Mouse (Mus musculus): ENCODE results near the gene Ano3.

The Ano3 gene

GRCm38 (mm10) chr2:110814964-110815363, 135.8 kb downstream of the Ano3 start:
- DNase-seq (ENCODE audit: low spot score in 2 of 2) = no peak

- no peak for DNase-seq (ENCODE audit: low spot score in 2 of 2)
These were observed 144.2 kb downstream of the Ano3 start for GRCm38 (mm10) chr2:110806302-110807093.

DNA sequence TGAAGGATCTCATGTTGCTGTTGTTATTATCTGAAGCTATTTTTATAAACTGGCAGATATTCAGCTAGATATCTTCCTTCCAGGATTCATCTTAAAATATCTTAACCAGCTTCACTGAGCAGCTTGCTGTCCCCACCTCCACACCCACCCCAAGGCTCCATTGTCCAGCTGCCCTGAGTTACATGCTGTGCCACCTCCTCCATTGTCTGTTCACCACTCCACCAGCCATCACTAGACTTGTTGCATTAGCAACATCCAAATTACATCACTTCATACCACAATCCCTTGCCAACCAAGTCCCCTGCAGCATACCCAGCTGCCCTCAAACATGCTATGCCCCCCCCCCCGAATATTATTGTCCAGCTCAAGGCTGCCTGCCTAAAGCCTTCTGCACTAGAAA, 154.8 kb downstream of the Ano3 start:
- no peak for DNase-seq (ENCODE audit: low spot score in 2 of 2)

DNA sequence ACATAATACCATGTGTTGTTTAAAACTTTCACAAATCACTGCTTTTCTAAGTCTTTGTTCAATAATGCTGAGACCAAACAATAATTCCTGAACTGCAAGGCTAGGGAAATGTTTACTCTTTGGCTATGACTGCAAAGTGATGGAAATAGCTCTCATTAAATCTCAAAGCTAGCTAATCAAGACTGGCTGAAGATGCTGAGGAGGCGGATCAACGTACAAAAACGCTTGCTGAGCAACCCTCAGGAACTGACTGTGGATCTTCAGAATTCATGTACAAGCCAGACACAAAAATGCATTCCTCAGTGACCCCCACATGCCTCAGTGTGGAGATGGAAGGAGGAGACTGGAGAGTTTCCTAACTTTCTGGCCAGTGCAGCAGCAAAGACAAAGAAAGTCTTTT, 155.3 kb downstream of the Ano3 start:
- no peak for DNase-seq (ENCODE audit: low spot score in 2 of 2)

- no peak for DNase-seq (ENCODE audit: low spot score in 2 of 2)
These were observed 163.3 kb downstream of the Ano3 start for GRCm38 (mm10) chr2:110787396-110787795.

GRCm38 (mm10) chr2:110759434-110759833, 191.3 kb downstream of the Ano3 start:
- DNase-seq (ENCODE audit: low spot score in 2 of 2) = no peak

GRCm38 (mm10) chr2:110757556-110757955, 193.2 kb downstream of the Ano3 start:
- DNase-seq (ENCODE audit: low spot score in 2 of 2) = no peak

DNA sequence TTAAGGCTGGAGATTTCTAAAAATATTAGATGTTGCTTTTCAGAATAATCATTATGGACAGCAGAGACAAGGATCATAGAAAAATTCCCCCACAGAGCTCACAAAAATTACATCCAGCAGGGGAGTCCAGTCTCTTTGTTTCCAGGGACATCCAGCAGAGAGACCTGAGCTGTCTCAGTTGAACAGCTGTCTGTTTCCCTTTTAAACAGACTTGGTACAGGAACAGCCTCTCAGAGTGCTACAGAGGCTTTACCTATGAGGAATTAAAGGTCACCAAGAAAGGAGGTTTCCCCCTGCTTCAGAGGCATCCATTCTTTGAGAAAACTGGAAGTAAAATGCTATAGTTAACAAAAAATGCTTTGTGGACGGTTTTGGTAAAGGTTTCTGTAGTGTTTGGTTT, 210.2 kb downstream of the Ano3 start:
- no peak for DNase-seq (ENCODE audit: low spot score in 2 of 2)

DNA sequence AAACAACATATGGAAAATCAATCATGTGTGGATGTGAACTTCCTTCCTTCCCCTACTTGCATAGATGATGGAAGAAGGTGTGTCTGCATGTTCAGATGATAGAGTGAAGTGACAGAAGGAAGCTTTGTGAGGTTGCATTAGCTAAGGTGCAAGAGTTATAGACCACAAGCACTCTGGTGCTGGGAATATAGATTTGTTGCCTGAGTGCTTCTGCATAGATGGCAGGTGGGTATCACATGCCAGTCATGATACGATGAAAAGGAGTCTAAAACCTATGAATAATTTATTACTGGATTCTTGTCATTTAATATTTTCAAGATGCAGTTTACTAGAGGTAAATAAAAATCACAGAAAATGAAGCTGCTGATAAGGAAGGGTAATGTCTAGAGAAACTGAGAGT, 210.9 kb downstream of the Ano3 start:
- no peak for DNase-seq (ENCODE audit: low spot score in 2 of 2)

DNA sequence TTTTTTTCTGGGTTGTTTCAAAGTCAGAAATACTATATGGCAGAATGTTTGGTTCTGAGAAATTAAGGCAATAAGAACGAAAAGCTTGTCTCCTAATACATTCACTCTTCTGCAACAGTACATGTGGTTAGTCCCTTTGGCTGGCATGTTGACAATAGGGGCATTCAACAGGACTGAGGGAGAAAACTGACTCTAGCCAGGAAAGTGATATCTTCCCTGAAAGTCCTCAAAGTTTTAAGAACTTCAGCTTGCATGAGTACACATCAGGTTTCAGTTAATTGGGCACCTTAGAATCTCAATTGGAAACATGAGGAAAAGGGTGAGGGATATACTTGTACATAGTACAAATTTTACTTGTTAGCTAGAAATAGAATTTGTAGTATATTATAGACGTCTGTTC, 212.7 kb downstream of the Ano3 start:
- no peak for DNase-seq (ENCODE audit: low spot score in 2 of 2)

DNA sequence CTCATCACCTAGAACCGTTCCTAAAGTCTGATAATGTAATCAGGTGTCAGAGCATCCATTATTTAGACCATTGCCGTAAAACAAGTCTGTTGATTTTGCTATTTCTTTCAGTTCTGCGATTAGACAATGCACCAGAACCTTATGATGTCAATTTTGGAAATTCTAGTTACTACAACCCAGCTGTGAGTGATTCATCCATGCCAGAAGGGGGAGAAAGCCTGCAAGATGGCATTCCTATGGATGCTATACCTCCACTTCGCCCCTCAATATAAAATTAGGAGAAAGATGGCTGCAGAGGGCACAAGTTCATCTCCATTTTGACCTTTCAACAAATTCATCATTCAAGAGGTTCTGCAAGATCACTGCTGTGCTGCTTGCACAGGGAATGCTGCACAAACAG, 213.5 kb downstream of the Ano3 start:
- DNase-seq (ENCODE audit: low spot score in 2 of 2) = no peak

- DNase-seq (ENCODE audit: low spot score in 2 of 2) = no peak
These were observed 224.6 kb downstream of the Ano3 start for GRCm38 (mm10) chr2:110726106-110726505.

GRCm38 (mm10) chr2:110722208-110722607, 228.5 kb downstream of the Ano3 start:
- no peak for DNase-seq (ENCODE audit: low spot score in 2 of 2)

GRCm38 (mm10) chr2:110721290-110721753, 229.4 kb downstream of the Ano3 start, which contains the start of gene Muc15:
TSS of gene Muc15 (plus strand) at chr2:110721340.
- no peak for DNase-seq (ENCODE audit: low spot score in 2 of 2)

DNA sequence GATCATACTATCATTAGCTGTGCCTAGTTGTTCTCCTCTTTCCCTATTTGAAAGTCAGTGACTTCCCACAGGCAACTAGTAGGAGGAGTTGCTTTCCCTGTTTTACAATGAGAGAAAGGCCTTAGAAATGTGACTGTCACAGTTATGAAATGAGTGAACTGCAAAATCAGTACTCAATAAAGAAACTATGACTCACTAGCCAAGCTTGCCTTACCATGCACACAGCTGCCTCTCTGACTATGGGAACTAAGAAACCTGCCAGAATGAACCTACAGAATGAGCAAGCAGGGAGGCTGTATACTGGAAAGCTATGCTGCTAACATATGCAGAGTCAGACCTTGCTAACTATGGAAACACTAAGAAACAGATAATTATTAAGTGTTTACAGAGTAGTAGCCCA, 231.7 kb downstream of the Ano3 start:
- no peak for DNase-seq (ENCODE audit: low spot score in 2 of 2)

GRCm38 (mm10) chr2:110710055-110710720, 240.5 kb downstream of the Ano3 start:
- no peak for DNase-seq (ENCODE audit: low spot score in 2 of 2)

DNA sequence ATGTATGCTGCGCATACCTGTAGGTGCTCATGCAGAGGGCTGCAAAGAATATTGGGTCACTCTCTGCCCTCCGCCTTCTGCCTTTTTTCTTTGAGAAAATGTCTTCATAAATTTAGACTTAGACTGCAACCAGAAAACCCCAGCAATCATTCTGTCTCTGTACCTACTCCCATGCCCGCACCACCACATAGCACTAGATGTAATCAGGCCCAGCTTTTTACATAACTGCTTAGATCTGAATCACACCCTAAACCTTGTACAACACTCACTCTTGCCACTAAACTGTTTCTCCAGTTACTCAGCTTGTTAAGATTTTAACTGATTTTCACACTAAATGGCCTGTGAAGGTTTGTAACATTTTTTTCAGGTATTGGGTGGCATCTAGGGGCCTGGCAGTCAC, 241.3 kb downstream of the Ano3 start:
- DNase-seq (ENCODE audit: low spot score in 2 of 2) = no peak

GRCm38 (mm10) chr2:110671071-110671624, 279.6 kb downstream of the Ano3 start:
- DNase-seq (ENCODE audit: low spot score in 2 of 2) = no peak

- DNase-seq (ENCODE audit: low spot score in 2 of 2) = no peak
These were observed 287.4 kb downstream of the Ano3 start for GRCm38 (mm10) chr2:110663329-110663728.

DNA sequence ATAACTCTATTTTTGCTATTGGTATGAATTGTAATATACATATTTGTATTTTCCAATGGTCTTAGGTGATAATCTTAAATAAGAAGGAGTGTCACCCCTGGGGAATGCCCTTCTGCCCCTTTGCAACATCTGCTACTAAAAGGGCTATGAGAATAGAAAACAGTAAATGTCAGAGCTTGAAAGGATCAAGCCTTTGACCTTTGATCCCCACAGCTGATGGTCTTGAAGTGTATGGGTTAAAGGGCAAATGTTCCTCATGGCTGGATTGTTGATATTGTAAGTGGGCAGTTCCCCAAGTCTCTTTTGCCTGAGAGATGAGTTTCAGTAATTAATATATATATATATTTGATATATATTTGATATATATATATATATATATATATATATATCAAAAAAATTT, 305.9 kb downstream of the Ano3 start:
- no peak for DNase-seq (ENCODE audit: low spot score in 2 of 2)

DNA sequence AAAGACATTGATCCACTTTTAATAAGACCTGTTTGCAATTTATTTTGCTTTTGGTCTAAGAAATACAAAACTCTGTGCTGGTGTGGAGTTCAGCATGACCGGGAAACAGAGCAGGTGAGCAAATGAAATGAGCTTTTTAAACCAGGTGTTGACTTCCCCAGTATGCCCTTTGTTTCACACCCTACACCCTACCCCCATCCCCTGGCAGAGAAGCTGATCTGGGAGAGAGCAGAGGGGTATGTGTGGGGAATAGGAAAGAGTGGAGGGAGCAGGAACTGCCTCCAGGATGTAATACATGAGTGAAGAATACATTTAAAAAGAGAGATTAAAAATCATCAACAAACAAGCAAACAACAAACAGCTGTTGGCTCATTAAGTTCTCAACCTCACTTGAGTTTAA, 306.4 kb downstream of the Ano3 start:
- no peak for DNase-seq (ENCODE audit: low spot score in 2 of 2)
